Mouse (Mus musculus) liver, adult 2 months (tissue): ENCODE measurements around the gene Spata13.

ENCODE experiments used
- CTCF ChIP-seq: fragments of 200-500 bp; IDR thresholded peaks from 2 replicates; pipeline ENCODE4 v1.5.1; 2011; ENCODE audit warnings: low read depth, low read length, control low read depth
- POLR2A ChIP-seq: fragments of 200-500 bp; IDR thresholded peaks from 2 replicates; pipeline ENCODE4 v1.6.1; 2011; ENCODE audit warnings: low read length, control low read depth; ENCODE audit not compliant: insufficient read depth; ENCODE audit errors: extremely low read depth

- TF ChIP-seq CTCF, result no peak
- no peak for TF ChIP-seq POLR2A
Measured at GRCm38 (mm10) chr14:60721938-60722337, 88.1 kb downstream of the Spata13 start.
